Comparison of ENCODE assay signal across 8 mouse cellular contexts in the genomic region with DNA sequence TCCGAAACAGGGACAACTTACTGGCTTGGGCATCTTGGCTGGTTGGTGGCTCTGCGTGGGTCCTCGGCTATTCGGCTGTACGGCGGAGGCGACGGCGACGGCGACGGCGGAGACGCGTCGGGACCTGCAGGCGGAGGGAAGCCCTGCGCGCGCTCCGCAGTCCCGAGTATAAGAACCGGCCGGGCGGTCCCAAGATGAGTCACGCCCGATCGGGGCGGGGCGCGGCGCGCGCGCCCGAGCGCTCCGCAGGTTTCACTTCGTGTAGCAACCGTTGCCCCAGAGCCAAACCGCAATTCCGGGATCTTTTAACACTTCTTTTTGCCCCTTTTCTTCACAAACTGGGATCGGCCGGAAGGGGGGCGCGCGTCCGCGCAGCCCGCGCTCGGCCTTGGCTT. TPM values are rescaled to one million over a fixed set of nuclear protein-coding genes. Genes with fewer than 3 reads are reported as not detected.
A peak's percentile ranks its signal among the peaks of the same experiment; 100 is the strongest.
DNase-seq lines count a peak whose midpoint lies in the region; ATAC-seq lines count a peak whose summit lies in the region.

A gene (minus strand): TSS at position 174 of the 395 bp plus-strand sequence.

- peak; percentile 91 for DNase-seq in NIH3T3 (ENCODE audit: low read depth)
- DNase-seq in cerebellum, adult 9-10 months = peak; percentile 78
- DNase-seq in layer of hippocampus, postnatal 10 days (ENCODE audit: low spot score in 2 of 2) = peak; percentile 68 to 79
- DNase-seq in lung, postnatal 10 days = peak; percentile 95
- DNase-seq in retina, adult 2 months (ENCODE audit: low read depth, low spot score) = peak; percentile 39
- peak; percentile 94 for DNase-seq in thymus, postnatal 36 days

- ATAC-seq in frontal cortex, adult (ENCODE audit: low TSS enrichment) = peak; percentile 87
- peak; percentile 64 to 66 for ATAC-seq in hematopoietic stem cell, adult 5-6 weeks (replicated peaks in 1 of 2; ENCODE audit: insufficient read depth in 1 of 2, low FRiP score in 2 of 2, low TSS enrichment in 1 of 2, low read depth in 1 of 2, poor library complexity in 2 of 2, severe bottlenecking in 2 of 2)

RNA-seq across cellular contexts. Expression of the gene that starts here (rescaled TPM):
- total RNA-seq in hematopoietic stem cell, adult 5-6 weeks (2017) = 130 and 159 TPM in 2 replicates
- total RNA-seq in layer of hippocampus, postnatal 10 days (2021) = 10 to 100 TPM; 51.0 to 56.6 TPM

Comparison
In these comparisons a context has a peak if more than half of its experiments do, and no peak if none do; other contexts are left out.
1. Peak in every context shown above with its lines: DNase-seq and ATAC-seq.
2. DNase-seq: peak in every context shown above with its lines; median percentile 95 in lung, postnatal 10 days; 94 in thymus, postnatal 36 days; 91 in NIH3T3; 78 in cerebellum, adult 9-10 months; 74 in layer of hippocampus, postnatal 10 days; 39 in retina, adult 2 months.